Mouse (Mus musculus): Measurements from ENCODE around the gene Rfc5.

GRCm38 (mm10) chr5:117358248-117358630 lies 30.6 kb downstream of the Rfc5 start:
- TF ChIP-seq MAX (IDR thresholded peaks at IDR 0.05; ENCODE audit: low read depth) (no peak), SRF (IDR thresholded peaks at IDR 0.05; ENCODE audit: control insufficient read depth, insufficient read length, low read depth) (no peak), POLR2A (IDR thresholded peaks at IDR 0.05; ENCODE audit: insufficient read length, low read depth) (no peak), MYOG (IDR thresholded peaks at IDR 0.05; ENCODE audit: control insufficient read depth in 1 of 3, insufficient read depth in 1 of 3, insufficient read length in 2 of 3, low read depth in 2 of 3) (no peak), USF1 (IDR thresholded peaks at IDR 0.05; ENCODE audit: low read depth) (no peak), CEBPB (IDR thresholded peaks at IDR 0.05; ENCODE audit: insufficient read depth, poor library complexity, severe bottlenecking) (no peak), POLR2AphosphoS2 (IDR thresholded peaks at IDR 0.05; ENCODE audit: insufficient read length, low read depth) (no peak)
